Mouse (Mus musculus) adrenal gland, postnatal 4 days (tissue): ENCODE data around the gene Fchsd2. TPM values are rescaled to one million over a fixed set of nuclear protein-coding genes. Genes with fewer than 3 reads are reported as not detected.
A peak's percentile ranks its signal among the peaks of the same experiment; 100 is the strongest.

Experiments used
- DNase-seq, 2 experiments: peaks; one replicate each; pipeline ENCODE4 v3.0.0; 2021 to 2022; ENCODE audit warnings: low spot score in 2 of 2, mixed read lengths in 2 of 2
- long read RNA-seq, 2 experiments: library from polyadenylated mRNA; stranded (forward); transcript quantifications; one replicate each; pipeline ENCODE4 v2.0.0; 2021
- total RNA-seq, 2 experiments: library from RNA; stranded (reverse); gene quantifications; 2 replicates each; pipeline ENCODE4 v1.2.3; 2021

Fchsd2 gene
- 10 to 100 TPM; 37.8 to 39.9 TPM for total RNA-seq
- long read RNA-seq, experiment 1, full-length matches to known transcripts, result 3 of 10 reads
- long read RNA-seq, experiment 1, partial matches to known transcripts, result 2 of 10 reads
- long read RNA-seq, experiment 1, other reads (novel, unspliced or antisense), result 5 of 10 reads
- long read RNA-seq, experiment 2, full-length matches to known transcripts, result 10 of 16 reads
- long read RNA-seq, experiment 2, partial matches to known transcripts, result 5 of 16 reads
- long read RNA-seq, experiment 2, other reads (novel, unspliced or antisense), result 1 of 16 reads

- no peak for DNase-seq
These were observed at the start of gene Fchsd2 for GRCm38 (mm10) chr7:101092618-101093017. Gene Fchsd2 (plus strand): TSS chr7:101092863.

GRCm38 (mm10) chr7:101043846-101044541 is 48.7 kb upstream of the Fchsd2 start:
- DNase-seq, result no peak

- no peak for DNase-seq
These were observed 44.4 kb upstream of the Fchsd2 start for GRCm38 (mm10) chr7:101048247-101048646.

- DNase-seq, result no peak
These were observed 43.2 kb upstream of the Fchsd2 start for GRCm38 (mm10) chr7:101049326-101050087.

- no peak for DNase-seq
These were observed 41.7 kb upstream of the Fchsd2 start for GRCm38 (mm10) chr7:101050724-101051550.

GRCm38 (mm10) chr7:101051551-101052221 is 41.0 kb upstream of the Fchsd2 start:
- DNase-seq, result peak in 1 of 2 experiments; percentile 23

GRCm38 (mm10) chr7:101053136-101053535 is 39.5 kb upstream of the Fchsd2 start:
- DNase-seq, result no peak

GRCm38 (mm10) chr7:101057309-101057708 is 35.4 kb upstream of the Fchsd2 start:
- DNase-seq, result no peak

GRCm38 (mm10) chr7:101059188-101059587 is 33.5 kb upstream of the Fchsd2 start:
- DNase-seq, result no peak

GRCm38 (mm10) chr7:101060476-101060875 is 32.2 kb upstream of the Fchsd2 start:
- DNase-seq, result no peak

- DNase-seq, result peak; percentile 75 to 80
These were observed 31.3 kb upstream of the Fchsd2 start for GRCm38 (mm10) chr7:101061381-101061780.

GRCm38 (mm10) chr7:101062246-101062645 is 30.4 kb upstream of the Fchsd2 start:
- DNase-seq, result no peak

- DNase-seq, result no peak
These were observed 29.1 kb upstream of the Fchsd2 start for GRCm38 (mm10) chr7:101063523-101063922.

- DNase-seq, result no peak
These were observed 27.7 kb upstream of the Fchsd2 start for GRCm38 (mm10) chr7:101064697-101065688.

- no peak for DNase-seq
These were observed 26.7 kb upstream of the Fchsd2 start for GRCm38 (mm10) chr7:101066009-101066408.

GRCm38 (mm10) chr7:101066650-101067346 is 25.9 kb upstream of the Fchsd2 start:
- DNase-seq, result no peak

- no peak for DNase-seq
These were observed 25.1 kb upstream of the Fchsd2 start for GRCm38 (mm10) chr7:101067521-101067920.

GRCm38 (mm10) chr7:101069271-101069670 is 23.4 kb upstream of the Fchsd2 start:
- DNase-seq, result no peak

GRCm38 (mm10) chr7:101070406-101070805 is 22.3 kb upstream of the Fchsd2 start:
- no peak for DNase-seq
